Mouse (Mus musculus) myocyte (in vitro differentiated cells): Measurements from ENCODE around the gene Mup7.
"Not testable (repeated sequence)": the region's sequence is repeated elsewhere in the genome, so short reads cannot be mapped to it uniquely, and the experiment has no call there.

Source experiments
- CEBPB ChIP-seq: IDR thresholded peaks from 2 replicates; pipeline ENCODE4 v1.6.1; 2011; ENCODE audit warnings: mild to moderate bottlenecking, moderate library complexity; ENCODE audit not compliant: poor library complexity, insufficient read depth, severe bottlenecking
- E2F4 ChIP-seq: IDR thresholded peaks from one replicate; pipeline ENCODE4 v1.6.1; 2011; ENCODE audit warnings: mild to moderate bottlenecking, control low read depth, moderate library complexity; ENCODE audit not compliant: insufficient read depth
- MAX ChIP-seq: IDR thresholded peaks from one replicate; pipeline ENCODE4 v1.6.1; 2011; ENCODE audit warnings: low read depth, mild to moderate bottlenecking, control low read depth
- MYOD1 ChIP-seq, 3 experiments: IDR thresholded peaks; one replicate each; pipeline ENCODE4 v1.6.1; 2011; ENCODE audit warnings: control low read depth in 2 of 3, low read depth in 2 of 3, mild to moderate bottlenecking in 2 of 3, moderate library complexity in 1 of 3; ENCODE audit not compliant: insufficient read length in 2 of 3, control insufficient read depth in 1 of 3
- MYOG ChIP-seq, 3 experiments: IDR thresholded peaks; one replicate each; pipeline ENCODE4 v1.6.1; 2011; ENCODE audit warnings: control low read depth in 2 of 3, low read depth in 2 of 3, mild to moderate bottlenecking in 2 of 3; ENCODE audit not compliant: insufficient read length in 2 of 3, control insufficient read depth in 1 of 3, insufficient read depth in 1 of 3
- POLR2A ChIP-seq: IDR thresholded peaks from one replicate; pipeline ENCODE4 v1.6.1; 2011; ENCODE audit warnings: low read depth, mild to moderate bottlenecking, control low read depth, moderate library complexity; ENCODE audit not compliant: insufficient read length
- POLR2AphosphoS2 ChIP-seq: IDR thresholded peaks from one replicate; pipeline ENCODE4 v1.6.1; 2011; ENCODE audit warnings: low read depth, control low read depth; ENCODE audit not compliant: insufficient read length
- REST ChIP-seq: IDR thresholded peaks from one replicate; pipeline ENCODE4 v1.6.1; 2011; ENCODE audit warnings: mild to moderate bottlenecking, control low read depth, moderate library complexity; ENCODE audit not compliant: insufficient read depth, insufficient read length
- SRF ChIP-seq: IDR thresholded peaks from one replicate; pipeline ENCODE4 v1.6.1; 2011; ENCODE audit warnings: low read depth; ENCODE audit not compliant: control insufficient read depth, insufficient read length
- TCF12 ChIP-seq: IDR thresholded peaks from one replicate; pipeline ENCODE4 v1.6.1; 2011; ENCODE audit warnings: mild to moderate bottlenecking, control low read depth; ENCODE audit not compliant: poor library complexity, insufficient read depth, severe bottlenecking
- TCF3 ChIP-seq: IDR thresholded peaks from one replicate; pipeline ENCODE4 v1.6.1; 2011; ENCODE audit warnings: low read depth, control low read depth; ENCODE audit not compliant: insufficient read length
- USF1 ChIP-seq: IDR thresholded peaks from one replicate; pipeline ENCODE4 v1.6.1; 2011; ENCODE audit warnings: low read depth, mild to moderate bottlenecking, control low read depth, moderate library complexity

DNA sequence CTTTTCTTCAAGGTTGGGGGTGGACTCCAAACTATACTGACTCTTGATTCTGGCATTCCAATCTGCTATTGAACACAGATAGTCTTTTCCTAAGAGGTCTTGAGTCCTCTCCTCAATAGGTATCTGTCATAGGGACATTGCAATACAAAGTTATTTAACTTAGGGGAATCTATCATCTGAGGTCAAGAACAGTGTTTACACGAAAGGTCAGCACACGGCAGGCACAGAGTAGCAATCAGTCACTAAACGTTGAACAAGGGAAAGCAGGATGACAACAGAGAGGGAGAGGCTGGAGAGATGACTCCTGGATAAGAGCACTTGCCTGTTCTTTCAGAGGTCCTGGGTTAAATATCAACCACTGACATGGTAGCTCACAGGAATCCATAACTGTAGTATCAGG, 9.6 kb upstream of the Mup7 start:
- TF ChIP-seq POLR2A; USF1; POLR2AphosphoS2; MYOG (IDR thresholded peaks at IDR 0.05; ENCODE audit: control insufficient read depth in 1 of 3, insufficient read depth in 1 of 3, insufficient read length in 2 of 3, low read depth in 2 of 3); TCF12; CEBPB; SRF; MYOD1 (IDR thresholded peaks at IDR 0.05; ENCODE audit: control insufficient read depth in 1 of 3, insufficient read length in 2 of 3, low read depth in 2 of 3); REST; MAX; E2F4; TCF3: not testable (repeated sequence)
